Mouse (Mus musculus) thymus, adult 2 months (tissue): ENCODE results near the gene Asf1a. TPM values are rescaled to one million over a fixed set of nuclear protein-coding genes. Genes with fewer than 3 reads are reported as not detected.

Source experiments
- DNase-seq: peaks from one replicate; pipeline ENCODE4 v3.0.0; 2021
- H3K27ac ChIP-seq: fragments of 200-500 bp; 2 replicates; pipeline ENCODE4 v1.5.1; 2012; ENCODE audit warnings: low read length, control low read depth; ENCODE audit not compliant: control insufficient read depth, insufficient read depth
- H3K27me3 ChIP-seq: fragments of 200-500 bp; 2 replicates; pipeline ENCODE4 v1.6.1; 2012; ENCODE audit warnings: mild to moderate bottlenecking, low read length, moderate library complexity, mixed read lengths; ENCODE audit not compliant: control insufficient read depth, insufficient read depth
- H3K36me3 ChIP-seq: fragments of 200-500 bp; 2 replicates; pipeline ENCODE4 v1.6.1; 2012; ENCODE audit warnings: mild to moderate bottlenecking, low read length, moderate library complexity; ENCODE audit not compliant: control insufficient read depth, insufficient read depth
- H3K4me1 ChIP-seq: fragments of 200-500 bp; replicated peaks from 2 replicates; pipeline ENCODE4 v1.6.1; 2012; ENCODE audit warnings: low read length; ENCODE audit not compliant: control insufficient read depth, insufficient read depth
- H3K4me3 ChIP-seq: fragments of 200-500 bp; 2 replicates; pipeline ENCODE4 v1.5.1; 2012; ENCODE audit warnings: mild to moderate bottlenecking, low read length, control low read depth, moderate library complexity; ENCODE audit not compliant: control insufficient read depth, insufficient read depth
- CTCF ChIP-seq: fragments of 200-500 bp; IDR thresholded peaks from 2 replicates; pipeline ENCODE4 v1.5.1; 2012; ENCODE audit warnings: mild to moderate bottlenecking, control low read depth, low read length, moderate library complexity, borderline replicate concordance; ENCODE audit not compliant: control insufficient read depth, poor library complexity, insufficient read depth; ENCODE audit errors: extremely low read depth
- POLR2A ChIP-seq: fragments of 200-500 bp; IDR thresholded peaks from 2 replicates; pipeline ENCODE4 v1.6.1; 2012; ENCODE audit warnings: mild to moderate bottlenecking, low read length, control low read depth, moderate library complexity; ENCODE audit not compliant: control insufficient read depth, poor library complexity, insufficient read depth; ENCODE audit errors: extremely low read depth
- WGBS: fragments of 180-500 bp; shearing (Covaris S2); methylation state at CpG from one replicate; pipeline ENCODE4 v1.1.7; 2018; 5-methylcytosine and 5-hydroxymethylcytosine counted together
- polyA plus RNA-seq: library from polyadenylated mRNA; depleted of rRNA; stranded (reverse); fragments of >200 nt; gene quantifications from 2 replicates; pipeline ENCODE4 v1.2.3, GENCODE M21; 2012; rRNA removed

The Asf1a gene
- polyA plus RNA-seq = 12.2 and 12.5 TPM in 2 replicates

DNA sequence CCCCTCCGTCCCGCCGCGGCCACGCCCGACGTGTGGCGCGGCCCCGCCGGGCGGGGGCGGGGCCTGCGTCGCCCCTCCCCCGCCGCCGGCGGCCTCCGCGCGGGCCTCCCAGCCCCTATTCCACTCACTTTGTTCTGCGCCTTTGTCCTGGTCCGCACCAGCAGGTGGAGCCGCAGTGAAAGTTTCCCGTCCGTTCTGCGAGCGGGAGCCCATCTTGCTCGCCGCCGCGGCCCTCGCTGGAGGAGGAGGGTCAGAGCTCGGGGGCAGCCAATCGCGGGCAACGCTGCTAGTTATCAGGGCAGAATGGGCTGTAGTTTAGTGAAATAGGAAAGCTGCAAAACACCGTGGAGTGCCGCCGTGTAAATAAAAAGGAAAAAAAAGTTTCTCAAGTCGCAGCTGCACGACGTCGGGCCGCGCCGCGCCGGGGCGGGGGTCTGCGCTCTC is at the start of gene Asf1a:
Gene Asf1a (plus strand): TSS at position 81 of the 444 bp plus-strand sequence.
- TF ChIP-seq POLR2A = peak; percentile 65
- TF ChIP-seq CTCF = peak; percentile 82
- under 1% methylated on average over 52 of the region's 52 CpGs for WGBS
- Histone ChIP-seq H3K27me3 (no peaks in the 10 kb centered on the region), H3K4me3 (peak within 1 kb of the TSS; percentile 92), H3K36me3 (0 out of 2 replicates have a peak, but pooled peaks cover 5% of the 10 kb centered on the region), H3K4me1 (peaks cover 7% of the 10 kb centered on the region), H3K27ac (peak within 1 kb of the TSS; percentile 83)
- DNase-seq = peak; percentile 96

DNA sequence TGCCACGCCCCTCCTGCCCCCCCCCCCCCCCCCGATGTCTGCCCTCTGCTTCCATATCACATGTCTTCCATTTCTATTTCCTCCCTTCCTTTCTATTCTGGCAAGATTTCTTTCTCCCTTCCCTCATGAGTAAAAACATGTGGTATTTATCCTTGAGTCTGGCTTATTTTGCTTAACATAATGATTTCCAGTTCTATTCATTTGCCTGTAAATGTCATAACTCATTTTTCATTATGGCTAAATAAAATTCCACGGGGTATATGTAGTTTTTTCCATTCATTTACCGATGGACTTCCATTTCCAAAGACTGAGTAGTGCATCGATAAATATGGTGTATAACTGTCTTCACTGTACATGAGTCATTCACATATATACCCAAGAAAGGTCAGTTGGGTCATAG is 34.6 kb upstream of the Asf1a start:
- H3K4me3 ChIP-seq = no peak overlapping the region
- no peak for DNase-seq
- H3K27ac ChIP-seq = no peak overlapping the region
- H3K27me3 ChIP-seq = no peaks in the 10 kb centered on the region
- no peaks in the 10 kb centered on the region for H3K4me1 ChIP-seq
- TF ChIP-seq CTCF = no peak
- no peak for TF ChIP-seq POLR2A
- H3K36me3 ChIP-seq = no peaks in the 10 kb centered on the region
- 97% methylated on average over 4 of the region's 5 CpGs for WGBS

DNA sequence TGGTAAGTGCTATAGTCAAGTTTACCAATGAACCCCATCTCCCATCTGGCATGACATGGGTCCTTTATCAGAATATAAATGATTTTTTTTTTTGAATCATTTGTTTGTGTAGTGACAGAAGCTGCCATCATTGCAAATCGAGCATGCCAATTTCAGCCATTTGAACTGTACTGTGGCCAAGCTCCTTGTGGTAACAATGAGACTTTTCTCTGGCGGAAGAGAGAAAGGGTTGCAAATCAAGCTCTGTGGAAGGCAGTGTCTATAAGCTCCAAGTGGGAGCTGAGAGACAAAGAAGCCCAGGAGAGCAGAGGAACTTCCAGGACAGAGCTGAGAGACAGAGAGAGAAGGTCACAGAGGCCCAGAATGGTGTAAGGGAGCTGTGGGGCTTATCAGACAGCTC is 31.0 kb upstream of the Asf1a start:
- 95% methylated on average over 2 of the region's 2 CpGs for WGBS

DNA sequence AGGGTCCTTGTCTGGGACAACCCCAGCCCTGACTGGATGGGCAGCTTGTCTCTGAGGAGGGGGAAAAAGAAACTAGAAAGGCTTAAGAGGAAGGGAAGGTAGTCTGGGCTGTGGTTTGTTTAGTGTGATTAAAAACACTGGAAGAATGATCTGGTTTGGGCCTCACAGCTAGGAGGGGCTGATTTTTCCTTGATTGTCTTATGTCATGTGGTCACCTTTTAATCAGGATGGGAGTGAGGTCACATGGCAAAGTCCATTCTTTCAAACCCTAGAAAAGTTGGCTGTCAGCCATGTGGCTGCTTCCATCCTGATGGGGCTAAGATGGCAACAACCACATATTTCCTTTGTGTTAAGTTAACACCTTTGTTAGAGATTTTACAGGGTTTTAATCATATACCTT is 28.0 kb upstream of the Asf1a start:
- H3K27ac ChIP-seq = no peak overlapping the region
- no peaks in the 10 kb centered on the region for H3K4me1 ChIP-seq
- TF ChIP-seq CTCF (no peak), POLR2A (no peak)
- no peak overlapping the region for H3K4me3 ChIP-seq
- no peaks in the 10 kb centered on the region for H3K36me3 ChIP-seq
- H3K27me3 ChIP-seq = no peaks in the 10 kb centered on the region
- DNase-seq = no peak

More for the DNA sequence above, 31.0 kb upstream of the Asf1a start:
- DNase-seq = no peak
- no peak overlapping the region for H3K4me3 ChIP-seq
- no peaks in the 10 kb centered on the region for H3K27me3 ChIP-seq
- H3K27ac ChIP-seq = no peak overlapping the region
- no peaks in the 10 kb centered on the region for H3K36me3 ChIP-seq
- no peaks in the 10 kb centered on the region for H3K4me1 ChIP-seq
- no peak for TF ChIP-seq POLR2A
- TF ChIP-seq CTCF = no peak

DNA sequence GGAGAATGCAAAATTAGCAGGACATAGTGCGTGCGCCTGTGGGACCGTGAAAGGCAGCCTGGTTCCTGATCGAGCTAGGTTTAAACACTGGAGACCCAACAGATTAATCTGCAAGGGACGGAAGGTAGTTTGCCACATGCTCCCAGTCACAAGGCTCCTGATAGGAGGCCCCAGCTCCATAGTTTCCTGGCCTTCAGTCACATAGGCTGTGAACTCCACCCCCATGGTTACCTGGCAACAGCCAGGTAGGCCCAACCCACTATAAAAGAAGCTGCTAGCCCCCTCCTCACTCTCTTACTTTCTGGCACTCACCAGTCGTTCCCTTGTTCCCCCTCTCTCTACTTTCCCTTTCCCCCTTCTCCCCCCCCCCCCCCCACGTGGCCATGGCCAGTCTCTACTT is 16.4 kb upstream of the Asf1a start:
- no peak overlapping the region for H3K4me3 ChIP-seq
- H3K27me3 ChIP-seq = no peaks in the 10 kb centered on the region
- WGBS = 86% methylated on average over 7 of the region's 7 CpGs
- H3K27ac ChIP-seq = no peak overlapping the region
- no peaks in the 10 kb centered on the region for H3K4me1 ChIP-seq
- no peaks in the 10 kb centered on the region for H3K36me3 ChIP-seq
- no peak for DNase-seq
- TF ChIP-seq POLR2A (no peak), CTCF (no peak)

DNA sequence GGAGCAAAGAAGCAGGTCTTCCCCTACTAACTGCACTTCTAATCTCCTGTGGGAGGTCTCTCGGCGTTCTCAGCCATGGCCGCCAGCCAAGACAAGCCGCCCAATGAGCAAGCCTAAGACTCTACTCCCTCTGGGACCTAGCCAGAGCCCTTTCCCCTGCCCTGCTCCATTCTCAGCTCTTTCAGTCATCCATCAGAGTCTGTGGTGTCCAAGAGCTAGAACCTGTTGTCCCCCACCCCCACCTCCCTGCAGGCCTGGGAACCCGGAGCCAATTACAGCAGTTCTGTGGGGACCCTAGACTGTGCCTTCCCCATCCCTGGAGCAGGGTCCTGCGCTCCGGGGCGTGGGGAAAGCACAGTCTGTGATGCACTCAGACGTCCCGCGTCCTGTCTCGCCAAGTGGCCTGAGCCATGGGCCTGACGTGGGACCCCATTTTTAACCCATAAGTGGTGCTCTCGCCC is 15.9 kb upstream of the Asf1a start:
- TF ChIP-seq POLR2A = no peak
- Histone ChIP-seq H3K4me1 (no peaks in the 10 kb centered on the region), H3K27ac (no peak overlapping the region), H3K27me3 (no peaks in the 10 kb centered on the region), H3K36me3 (no peaks in the 10 kb centered on the region), H3K4me3 (no peak overlapping the region)
- no peak for DNase-seq
- 82% methylated on average over 14 of the region's 14 CpGs for WGBS

DNA sequence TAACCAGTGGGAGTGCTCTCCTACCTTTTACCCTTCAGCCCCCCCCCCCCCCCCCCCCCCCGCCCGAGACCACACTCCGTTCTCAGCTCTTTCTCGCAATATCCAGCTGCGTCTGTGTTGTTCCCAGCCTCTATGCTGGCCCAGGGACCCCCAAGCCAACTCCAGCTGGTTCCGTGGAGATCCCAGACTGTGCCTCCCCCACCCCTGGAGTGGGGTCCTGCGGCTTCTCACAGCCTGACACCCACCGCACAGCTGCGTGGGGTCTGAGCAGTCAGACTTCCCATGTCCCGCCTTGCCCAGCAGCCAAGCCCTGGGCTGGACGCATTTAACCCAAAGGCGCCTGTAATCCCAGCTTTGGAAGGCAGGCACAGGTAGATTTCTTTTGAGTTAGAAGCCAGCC is 15.5 kb upstream of the Asf1a start:
- Histone ChIP-seq H3K4me1 (no peaks in the 10 kb centered on the region), H3K27ac (no peak overlapping the region), H3K36me3 (no peaks in the 10 kb centered on the region), H3K27me3 (no peaks in the 10 kb centered on the region), H3K4me3 (no peak overlapping the region)
- TF ChIP-seq POLR2A (no peak), CTCF (no peak)
- 96% methylated on average over 9 of the region's 12 CpGs for WGBS
- DNase-seq = no peak
